Mouse (Mus musculus) brain, adult 2 months (tissue): Measurements from ENCODE around the gene Dnajb6.
"Not testable (repeated sequence)": the region's sequence is repeated elsewhere in the genome, so short reads cannot be mapped to it uniquely, and the experiment has no call there.

Experiments
- DNase-seq: peaks from one replicate; pipeline ENCODE4 v3.0.0; 2011; ENCODE audit warnings: low read depth, low spot score

Gene Dnajb6

DNA sequence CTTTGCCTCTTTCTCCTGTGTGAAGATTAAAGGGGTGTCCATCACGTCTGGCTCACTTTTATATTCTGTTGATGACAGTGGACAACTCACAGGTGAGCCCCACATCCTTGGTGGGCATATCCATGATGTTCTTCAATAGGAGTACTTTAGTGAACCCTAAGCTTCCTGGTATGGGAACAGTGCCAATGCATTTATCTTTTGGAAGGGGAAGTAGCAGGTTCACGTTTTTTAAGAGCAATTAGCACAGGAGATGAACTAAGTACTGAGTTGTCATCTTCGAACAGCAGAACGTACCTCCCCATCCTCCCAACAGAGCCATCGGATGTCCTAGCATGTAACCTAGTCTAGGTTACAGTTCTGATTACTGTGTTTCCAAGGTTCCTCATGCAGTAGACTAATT is 23.8 kb downstream of the Dnajb6 start:
- no peak for DNase-seq

DNA sequence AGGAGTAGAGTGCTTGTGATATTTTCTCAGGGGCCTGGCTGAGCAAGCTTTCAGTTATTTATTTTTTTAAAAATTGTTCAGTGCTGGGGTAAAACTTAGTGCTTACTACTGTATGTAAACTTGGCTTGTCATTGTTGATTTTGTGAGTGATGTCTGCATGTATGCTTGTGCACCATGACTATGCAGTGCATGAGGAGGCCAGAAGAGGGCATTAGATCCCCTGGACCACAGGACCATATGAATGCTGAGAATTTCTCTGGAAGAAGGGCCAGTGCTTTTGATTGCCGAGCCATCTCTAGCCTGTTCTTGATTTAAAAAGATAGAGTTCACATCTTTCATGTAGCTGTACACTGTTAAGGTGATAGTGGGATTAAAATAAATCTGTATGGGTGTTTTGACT is 35.4 kb downstream of the Dnajb6 start:
- DNase-seq: no peak

DNA sequence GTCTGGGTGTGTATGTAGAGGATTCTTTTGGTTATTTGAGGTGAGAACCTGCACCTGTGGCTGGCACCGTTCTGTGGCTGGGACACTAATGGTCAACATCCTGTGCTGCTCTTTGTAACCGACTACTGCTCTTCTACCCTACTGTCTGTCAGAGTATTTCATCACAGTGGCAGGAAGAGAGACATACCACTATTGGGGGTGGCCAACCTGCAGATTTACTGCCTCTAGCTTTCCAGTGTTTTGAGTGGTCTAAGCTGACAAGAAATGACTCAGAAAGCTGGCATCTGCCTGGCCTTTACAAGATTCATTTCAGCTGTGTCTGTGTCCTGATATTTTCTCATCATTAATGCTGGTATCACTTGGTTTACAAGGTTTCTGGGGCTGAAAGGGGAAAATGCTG is 36.5 kb downstream of the Dnajb6 start:
- peak; percentile 36 for DNase-seq

DNA sequence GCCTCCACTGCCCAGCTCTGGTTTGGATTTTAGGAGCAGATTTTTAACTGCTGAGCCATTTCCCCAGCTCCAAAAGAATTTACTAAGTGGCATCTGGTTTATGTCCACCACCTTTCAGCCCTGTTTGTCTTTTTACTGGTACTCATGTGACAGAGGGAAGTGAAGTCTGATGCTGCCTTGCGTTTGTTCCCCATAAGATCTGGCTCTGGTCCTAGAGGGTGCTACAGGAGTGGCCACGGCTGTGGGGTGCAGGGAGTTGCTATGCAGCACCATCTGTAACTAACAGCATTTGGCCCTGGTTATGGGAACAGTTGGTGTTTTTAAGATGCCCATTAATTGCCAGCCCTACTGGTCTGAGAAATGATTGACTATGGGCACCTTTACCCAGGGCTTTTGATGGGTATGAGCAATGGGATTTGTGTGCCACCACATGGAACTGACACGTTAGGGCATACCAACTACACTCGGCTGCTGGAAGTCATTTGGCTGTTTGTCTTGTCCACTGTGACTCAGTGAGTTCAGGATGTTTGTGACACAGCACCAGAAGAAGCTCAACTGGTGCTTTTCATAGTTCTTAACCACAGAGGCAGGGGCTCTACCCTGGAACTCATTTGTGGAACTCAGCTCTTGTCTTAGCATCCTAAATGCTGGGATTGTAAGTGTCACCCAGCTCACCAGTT is 37.3 kb downstream of the Dnajb6 start:
- peak; percentile 93 for DNase-seq

DNA sequence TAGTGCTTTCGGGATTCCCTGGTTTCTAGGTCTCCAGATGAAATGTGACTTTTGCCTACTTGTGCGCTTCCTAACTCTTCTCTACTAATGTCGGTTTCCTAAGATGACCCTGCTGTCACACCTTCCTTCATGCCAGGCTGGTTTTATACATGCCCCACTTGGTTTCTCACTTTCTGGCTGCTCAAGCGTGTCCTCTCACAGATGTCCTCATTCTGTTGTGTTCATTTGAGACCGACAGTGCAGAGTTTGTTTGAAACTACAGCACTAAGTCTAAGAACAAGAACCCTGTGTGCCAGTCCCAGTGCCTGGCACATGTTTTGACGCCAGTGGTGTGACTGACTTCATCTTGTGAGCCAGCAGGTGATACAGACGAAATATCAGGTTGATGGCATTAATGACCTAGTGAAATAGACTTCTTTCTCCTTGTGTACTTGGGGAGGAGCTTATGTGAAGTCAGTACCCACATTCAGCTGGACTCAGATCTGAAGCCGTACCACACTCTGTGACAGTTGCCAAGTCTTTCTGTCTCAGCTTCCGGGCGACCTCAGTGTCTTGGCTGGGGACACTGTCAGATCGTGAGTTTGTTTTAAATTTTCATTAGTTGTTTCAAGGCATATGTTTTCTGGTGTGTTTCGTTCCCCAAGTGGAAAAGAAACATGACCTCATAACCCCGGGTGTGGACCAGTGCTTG is 38.1 kb downstream of the Dnajb6 start:
- peak; percentile 74 for DNase-seq

DNA sequence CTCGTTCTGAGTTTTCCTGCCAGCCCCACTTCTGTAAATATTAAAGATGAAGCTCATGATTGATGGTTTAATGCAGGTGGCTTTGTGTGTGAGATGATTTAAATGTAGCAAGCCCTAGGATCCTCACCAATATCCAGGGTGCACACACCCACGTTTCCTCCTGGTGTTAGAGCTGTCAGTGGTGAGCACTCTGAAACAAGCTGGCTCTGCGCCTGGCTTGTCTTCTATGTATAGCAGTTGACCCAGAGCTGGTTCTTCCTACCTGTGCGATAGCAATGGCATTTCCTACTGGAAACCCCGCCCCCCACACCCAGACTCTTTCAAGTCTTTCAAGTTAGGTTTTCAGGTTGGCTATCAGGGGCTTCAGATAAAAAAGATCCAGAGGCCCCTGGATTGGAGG is 39.9 kb downstream of the Dnajb6 start:
- peak; percentile 79 for DNase-seq

DNA sequence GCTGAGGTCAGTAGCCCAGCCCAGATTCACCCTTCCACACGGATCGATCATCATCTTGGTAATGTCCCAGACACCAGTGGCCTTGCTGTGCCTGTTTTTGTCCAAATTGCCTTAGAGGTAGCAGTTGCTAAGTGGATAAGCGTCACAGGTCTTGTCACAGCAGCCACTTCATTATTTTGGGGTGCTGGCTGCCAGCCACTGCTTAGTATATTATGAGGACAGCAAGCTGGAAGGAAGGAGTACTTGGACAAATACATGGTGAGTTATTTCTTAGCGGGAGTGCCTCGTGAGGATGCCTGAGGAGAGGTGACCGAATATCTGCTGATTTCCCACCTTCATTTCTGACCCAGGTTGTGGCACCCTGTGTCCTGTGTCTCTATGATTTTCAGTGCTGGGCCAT is 42.5 kb downstream of the Dnajb6 start:
- peak; percentile 45 for DNase-seq

DNA sequence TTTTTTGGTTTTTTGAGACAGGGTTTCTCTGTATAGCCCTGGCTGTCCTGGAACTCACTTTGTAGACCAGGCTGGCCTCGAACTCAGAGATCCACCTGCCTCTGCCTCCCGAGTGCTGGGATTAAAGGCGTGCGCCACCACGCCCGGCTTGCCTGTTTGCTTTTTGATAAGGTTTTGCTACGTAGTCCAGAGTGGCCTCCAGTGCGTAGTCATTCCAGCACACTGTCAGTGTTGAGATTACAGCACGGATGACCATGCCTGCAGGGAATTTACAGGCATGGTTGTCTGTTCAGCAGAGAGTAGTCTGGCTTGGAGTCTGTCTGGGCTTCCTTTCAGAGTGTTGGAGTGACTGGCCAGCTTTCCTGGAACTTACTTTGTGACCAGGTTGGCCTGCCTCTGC is 44.2 kb downstream of the Dnajb6 start:
- DNase-seq: not testable (repeated sequence)

DNA sequence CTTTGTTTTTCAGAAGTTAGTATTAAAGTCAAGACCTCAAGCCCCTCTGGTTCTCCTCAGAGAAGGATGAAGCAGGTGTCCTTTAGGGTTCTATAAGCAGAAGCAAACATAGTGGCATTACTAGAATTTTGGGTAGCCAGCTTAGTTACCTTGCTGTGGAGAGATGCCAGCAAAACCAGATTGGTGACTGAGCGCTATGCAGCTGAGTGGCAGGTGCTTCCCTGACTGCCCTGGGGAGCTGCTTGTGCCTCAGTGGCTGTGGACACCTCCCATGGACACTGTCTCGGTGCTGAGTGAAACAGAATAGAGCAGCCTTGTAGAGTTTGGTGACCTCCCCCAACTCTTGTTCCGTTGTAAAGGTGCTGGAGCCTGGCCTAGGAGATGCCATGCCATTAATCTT is 46.8 kb downstream of the Dnajb6 start:
- DNase-seq: peak; percentile 47

DNA sequence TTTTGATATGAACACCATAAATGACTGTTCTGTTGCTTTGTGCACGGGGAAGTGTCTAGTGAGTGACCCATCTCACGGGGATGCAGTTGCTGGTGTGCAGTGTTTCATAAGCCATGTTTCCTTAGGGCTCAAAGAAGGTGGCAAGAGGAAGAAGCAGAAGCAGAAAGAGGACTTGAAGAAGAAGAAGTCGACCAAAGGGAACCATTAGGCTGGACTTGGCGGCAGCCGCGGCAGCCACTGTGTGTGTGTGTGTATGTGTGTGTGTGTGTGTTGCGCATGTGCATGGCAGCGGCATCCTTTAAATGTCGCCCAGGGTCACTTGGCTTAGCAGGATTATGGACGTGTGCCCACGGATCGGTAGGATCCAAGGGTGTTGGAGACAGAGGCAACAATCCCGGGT is 49.4 kb downstream of the Dnajb6 start:
- DNase-seq: not testable (repeated sequence)

DNA sequence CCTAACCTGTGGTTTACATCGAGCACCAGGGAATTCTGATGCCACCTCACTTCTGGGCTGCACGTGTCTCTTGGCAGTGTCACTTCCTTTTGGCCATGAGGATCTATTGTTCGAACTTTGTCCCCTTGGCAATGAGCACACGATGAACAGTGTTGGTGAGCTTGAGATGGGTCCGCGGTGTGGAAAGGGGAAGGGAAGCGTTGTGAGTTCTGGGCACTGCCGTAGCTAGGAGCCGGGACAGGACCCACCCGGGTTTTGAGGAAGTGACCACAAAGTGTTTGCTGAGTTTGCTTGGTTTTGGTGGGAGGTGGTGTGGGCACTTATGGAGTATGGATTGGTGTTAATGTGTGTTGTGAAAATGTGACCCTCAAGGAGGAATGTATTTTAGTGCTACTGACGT is 50.5 kb downstream of the Dnajb6 start:
- DNase-seq: not testable (repeated sequence)

DNA sequence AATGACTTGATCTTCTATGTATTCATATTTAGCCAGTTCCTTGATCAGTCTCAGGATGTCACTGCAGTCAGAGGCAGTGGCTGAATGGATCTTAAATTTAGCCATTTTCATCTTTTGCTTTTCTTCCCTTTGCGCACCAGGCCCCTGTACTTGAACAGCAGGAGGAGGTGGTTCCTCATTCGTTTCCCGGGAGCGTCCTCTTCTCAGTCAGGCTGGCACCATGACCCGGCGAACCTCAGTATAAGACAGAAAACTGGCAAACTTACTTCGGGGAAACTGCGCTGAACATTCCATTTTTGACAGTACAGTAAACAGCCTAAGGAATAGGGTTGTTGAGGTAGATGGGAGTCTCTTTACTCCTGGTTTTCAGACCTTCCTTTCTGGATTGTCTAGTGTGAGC is 59.4 kb downstream of the Dnajb6 start:
- not testable (repeated sequence) for DNase-seq

DNA sequence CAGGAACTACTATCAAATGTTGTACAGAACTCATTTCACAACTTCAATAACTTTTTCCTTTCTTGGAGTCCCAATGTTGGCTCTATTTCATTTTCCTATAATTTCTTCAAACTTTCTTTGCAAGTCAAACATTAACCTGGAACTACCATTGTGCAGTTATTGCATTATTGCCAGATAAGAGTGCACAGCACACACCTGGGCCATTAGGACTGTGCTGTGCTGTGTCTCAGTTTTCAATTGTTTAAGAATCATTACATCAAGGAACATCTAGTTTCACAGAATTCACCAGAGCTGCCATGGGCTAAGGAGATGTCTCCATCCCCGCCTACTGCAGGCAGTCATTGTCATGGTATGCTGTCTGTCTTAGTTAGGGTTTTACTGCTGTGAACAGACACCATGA is 73.5 kb downstream of the Dnajb6 start:
- DNase-seq: no peak

DNA sequence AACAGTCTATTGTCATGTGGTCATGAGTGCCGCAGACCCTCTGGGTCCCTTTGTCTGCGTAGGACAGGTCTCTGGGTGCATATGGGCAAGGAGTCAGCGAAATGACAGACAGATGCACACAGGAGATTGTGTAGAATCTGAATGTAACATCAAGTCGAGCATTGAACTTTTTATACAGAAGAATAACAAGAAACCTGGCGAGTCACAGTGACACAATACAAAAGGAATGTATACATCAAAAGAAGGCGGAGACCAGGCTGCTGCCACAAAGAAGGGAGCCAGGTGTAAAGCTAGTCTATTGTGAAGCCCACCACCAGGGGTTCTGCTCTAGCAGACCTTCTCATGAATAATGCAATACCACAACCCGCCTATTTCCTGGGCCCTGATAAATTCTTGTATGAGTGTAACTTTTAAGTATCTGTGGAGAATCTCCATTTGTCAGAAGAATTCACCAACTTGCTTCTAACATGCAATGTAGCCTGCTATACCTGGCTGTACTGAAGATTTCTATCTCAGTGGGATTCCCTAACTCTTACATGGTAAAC is 76.0 kb downstream of the Dnajb6 start:
- not testable (repeated sequence) for DNase-seq

DNA sequence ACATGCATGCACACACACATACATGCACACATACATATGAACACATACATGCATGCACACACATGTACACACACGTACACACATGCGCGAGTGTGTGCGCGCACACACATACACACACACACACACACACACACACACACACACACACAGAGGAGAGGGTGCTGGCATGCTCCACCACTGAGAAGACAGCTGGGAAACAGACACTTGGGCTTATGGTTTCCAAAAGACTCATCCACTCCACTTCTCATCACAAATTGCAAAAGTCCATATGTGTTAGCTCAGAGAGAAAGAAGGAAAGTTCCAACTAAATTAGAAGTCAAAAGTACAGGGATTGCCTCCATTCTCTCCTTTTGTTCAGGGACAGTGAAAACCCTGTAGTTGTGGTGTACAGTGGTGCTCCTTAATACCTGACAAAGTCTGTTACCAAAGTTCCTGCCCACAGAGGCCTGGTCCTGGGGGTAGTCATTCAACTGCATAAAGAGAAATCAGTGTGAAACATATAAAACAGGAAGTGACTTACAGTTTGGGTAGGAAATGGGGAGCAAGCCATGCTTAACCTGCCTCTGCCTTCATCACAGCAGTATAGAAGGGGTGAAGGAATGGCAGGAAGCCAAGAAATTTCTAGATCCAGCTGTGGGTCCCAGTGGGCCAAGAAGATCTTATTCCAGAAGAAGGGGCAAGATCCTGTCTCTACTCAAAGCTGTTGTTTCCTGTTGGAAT is 81.2 kb downstream of the Dnajb6 start:
- no peak for DNase-seq

DNA sequence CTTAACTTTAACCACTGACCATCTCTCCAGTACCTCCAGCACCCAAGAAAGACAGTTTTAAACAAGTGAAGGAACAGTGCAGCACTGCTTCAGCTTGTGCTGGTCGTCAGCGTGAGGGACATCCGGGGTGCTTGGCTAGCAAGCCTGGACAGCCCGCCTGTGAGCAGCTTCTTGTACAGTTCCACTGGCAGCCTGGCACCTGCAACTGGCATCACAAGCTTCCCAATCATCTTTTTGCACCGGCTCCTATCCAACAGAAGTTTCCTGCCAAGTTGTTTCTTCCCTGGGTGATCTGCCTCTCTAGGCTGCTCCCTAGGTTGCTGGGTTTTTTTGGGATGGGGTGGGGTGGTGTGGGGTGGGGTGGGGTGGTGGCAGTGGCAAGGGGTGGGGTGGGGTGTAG is 81.9 kb downstream of the Dnajb6 start:
- DNase-seq: peak; percentile 29

DNA sequence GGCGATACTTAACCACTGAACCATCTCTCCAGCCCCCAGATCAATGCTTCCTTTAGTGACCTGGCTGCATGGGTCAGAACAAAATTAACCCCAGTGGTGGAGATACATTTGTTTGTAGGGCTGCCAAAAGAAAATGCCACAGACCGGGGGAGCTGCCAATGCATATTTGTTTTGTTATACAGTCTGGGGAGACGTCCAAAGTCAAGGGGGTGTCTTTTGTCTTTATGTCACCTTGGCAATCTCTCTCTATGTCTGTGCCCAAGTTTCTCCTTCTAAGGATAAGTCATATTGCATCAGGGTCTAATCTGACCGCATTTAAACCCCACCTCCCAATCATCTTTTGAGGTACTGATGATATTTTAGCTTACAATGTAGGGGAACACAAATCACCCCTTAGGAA is 82.8 kb downstream of the Dnajb6 start:
- no peak for DNase-seq

DNA sequence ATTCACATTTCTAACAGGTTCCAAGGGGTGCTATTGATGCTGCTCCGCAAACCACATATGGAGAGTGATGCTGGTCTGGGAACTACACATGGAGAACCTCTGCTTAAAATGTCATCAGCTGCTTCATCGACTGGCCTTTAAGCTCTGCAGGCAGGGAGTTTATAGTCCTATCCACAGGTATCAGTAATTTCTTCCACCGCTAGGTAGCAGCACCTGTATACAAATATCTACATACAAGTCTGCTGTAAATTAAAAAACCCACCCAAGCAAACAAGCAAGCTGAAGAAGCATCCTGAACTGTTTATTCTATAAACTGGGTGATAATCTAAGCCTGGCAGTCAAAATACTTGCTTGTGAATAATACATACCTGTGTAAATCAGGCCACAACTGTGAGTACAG is 89.3 kb downstream of the Dnajb6 start:
- peak; percentile 69 for DNase-seq

DNA sequence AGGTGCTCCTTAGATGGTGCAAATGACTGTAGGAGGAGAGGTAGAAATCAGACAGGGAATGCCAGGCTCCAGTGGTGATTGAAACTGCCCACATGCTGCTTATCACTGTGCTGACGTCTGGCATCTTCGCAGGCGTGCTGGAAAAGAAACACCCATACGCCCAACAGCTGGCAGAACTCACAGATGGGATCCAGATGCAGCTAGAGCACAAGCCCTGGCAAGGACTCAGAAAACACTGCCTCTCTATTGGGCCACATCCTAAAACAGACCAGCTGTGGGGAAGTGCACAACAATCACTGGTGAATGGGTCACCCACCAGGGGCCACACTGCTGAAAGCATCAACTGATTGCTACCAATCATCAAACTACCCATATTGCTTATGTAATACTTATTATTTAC is 91.3 kb downstream of the Dnajb6 start:
- no peak for DNase-seq

DNA sequence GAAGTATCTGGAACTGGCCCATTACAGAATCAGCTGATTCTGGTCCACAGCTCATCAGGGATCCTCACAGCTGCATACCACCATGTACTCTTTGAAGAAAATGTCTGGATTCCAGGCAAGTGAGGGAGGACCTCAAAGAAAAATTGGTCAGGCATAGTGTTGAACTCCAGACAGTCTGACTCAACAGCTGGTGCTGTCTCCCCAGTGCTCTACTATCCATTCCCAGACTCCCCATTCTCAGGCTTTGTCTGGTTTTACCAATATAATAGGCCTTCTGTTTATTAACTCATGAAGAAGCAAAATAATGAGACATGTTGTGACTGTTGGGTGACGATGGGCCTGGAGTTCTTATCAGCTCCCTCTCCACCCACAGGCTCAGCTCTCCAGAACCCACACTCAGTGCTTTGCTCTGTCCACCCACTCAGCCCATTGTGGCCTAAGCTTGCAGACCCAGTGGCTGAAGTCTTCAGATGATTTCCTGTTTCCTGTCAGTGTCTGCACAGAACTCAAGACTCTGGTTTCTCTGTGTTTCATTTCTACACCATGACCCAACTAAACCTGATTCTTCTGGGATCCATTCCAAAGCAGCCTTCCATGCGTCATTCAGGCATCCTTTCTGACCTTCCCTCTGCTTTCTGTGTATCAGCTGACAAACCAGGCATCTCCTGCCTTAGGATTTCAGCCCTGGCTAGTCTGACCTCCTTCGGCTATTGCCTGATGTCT is 107.1 kb downstream of the Dnajb6 start:
- DNase-seq: peak; percentile 39

DNA sequence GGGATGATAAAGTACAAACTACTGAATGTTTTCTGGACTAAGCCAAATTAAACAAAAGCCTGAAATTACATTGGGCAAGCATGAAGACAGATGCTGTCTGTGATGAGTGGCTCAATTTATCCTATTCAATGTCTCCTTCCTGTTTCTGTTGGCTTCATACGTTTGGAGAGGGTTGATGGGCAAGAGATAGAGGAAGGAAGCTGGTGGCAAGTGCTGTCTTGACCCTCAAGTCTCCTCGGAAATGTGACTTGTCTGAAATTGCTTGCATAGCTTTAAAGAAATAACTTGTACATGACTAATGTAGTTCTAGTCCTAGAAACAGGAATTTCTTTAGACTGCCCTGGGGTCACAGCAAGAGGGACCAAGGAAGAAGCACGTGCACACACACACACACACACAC is 109.5 kb downstream of the Dnajb6 start:
- DNase-seq: peak; percentile 32

DNA sequence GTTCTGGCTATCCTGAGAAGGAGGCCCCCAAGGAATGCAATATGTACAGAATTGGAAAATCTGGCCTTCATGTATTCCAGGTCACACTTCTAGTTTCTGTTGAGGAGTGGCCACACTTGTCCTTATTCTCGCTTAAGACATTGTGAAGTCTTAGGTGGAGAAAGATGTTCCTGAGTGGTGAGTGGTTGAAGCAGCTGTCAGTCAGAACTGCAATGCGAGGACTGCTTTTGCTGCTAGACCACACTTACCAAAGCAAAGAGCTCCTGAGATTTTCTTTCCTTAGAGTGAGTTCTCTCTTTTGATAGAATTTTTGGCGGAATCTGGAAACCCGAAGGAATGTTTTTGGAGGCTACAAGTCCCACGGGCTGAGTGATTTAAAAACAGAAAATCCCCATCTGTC is 112.0 kb downstream of the Dnajb6 start:
- no peak for DNase-seq
